Mouse (Mus musculus): ENCODE results near the gene Dop1b. TPM values are rescaled to one million over a fixed set of nuclear protein-coding genes. Genes with fewer than 3 reads are reported as not detected.
"Not testable (repeated sequence)": the region's sequence is repeated elsewhere in the genome, so short reads cannot be mapped to it uniquely, and the experiment has no call there.

Gene Dop1b
- 10 to 100 TPM; 27.6 to 34.0 TPM for total RNA-seq (2021)
- long read RNA-seq, experiment 1, partial matches to known transcripts, result 0 of 1 reads
- long read RNA-seq, experiment 1, other reads (novel, unspliced or antisense), result 1 of 1 reads
- long read RNA-seq, experiment 2, partial matches to known transcripts, result 4 of 9 reads
- long read RNA-seq, experiment 2, other reads (novel, unspliced or antisense), result 5 of 9 reads

- peak; percentile 99 to 100 for DNase-seq (ENCODE audit: low spot score in 2 of 2)
Observed at GRCm38 (mm10) chr16:93711411-93712188, at the start of gene Dop1b. Gene Dop1b, plus strand, starts transcription at chr16:93711904.

- no peak for DNase-seq (ENCODE audit: low spot score in 2 of 2)
Observed at GRCm38 (mm10) chr16:93667976-93668375, 43.7 kb upstream of the Dop1b start.

DNA sequence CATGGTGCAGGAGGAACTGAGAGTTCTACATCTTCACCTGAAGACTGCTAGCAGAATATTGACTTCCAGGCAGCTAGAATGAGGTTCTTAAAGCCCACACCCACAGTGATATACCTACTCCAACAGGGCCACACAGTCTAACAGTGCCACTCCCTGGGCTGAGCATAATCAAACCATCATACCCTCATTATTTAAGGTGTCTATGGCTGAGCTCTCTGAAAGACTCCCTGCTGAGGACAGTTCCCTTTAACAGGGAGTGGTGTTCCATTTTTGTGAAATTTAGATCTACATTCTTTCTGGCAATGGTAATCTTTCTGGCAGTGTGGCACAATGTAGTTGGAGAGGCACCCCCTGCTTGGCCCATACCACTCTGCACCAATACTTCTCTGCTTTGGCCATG lies 42.2 kb upstream of the Dop1b start:
- DNase-seq (ENCODE audit: low spot score in 2 of 2), result no peak

GRCm38 (mm10) chr16:93670466-93670865 lies 41.2 kb upstream of the Dop1b start:
- not testable (repeated sequence) for DNase-seq (ENCODE audit: low spot score in 2 of 2)

DNA sequence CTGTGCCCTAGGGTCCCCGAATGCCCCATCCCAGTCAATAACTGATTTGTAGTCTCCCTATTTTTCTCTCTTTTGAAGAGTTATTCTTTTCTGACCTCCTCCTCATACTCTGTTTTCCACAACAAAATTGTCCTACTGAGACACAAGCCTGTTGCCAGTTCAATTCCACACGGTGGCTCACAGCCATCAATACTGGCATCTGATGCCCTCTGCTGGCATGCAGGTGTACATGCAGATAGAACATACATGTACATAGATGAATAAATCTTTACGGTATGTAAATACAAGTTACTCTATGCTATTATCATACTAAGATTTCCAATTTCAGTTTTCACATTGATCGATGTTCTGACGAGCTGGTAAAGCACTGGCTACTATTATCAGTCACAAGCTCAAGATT lies 40.6 kb upstream of the Dop1b start:
- no peak for DNase-seq (ENCODE audit: low spot score in 2 of 2)

DNA sequence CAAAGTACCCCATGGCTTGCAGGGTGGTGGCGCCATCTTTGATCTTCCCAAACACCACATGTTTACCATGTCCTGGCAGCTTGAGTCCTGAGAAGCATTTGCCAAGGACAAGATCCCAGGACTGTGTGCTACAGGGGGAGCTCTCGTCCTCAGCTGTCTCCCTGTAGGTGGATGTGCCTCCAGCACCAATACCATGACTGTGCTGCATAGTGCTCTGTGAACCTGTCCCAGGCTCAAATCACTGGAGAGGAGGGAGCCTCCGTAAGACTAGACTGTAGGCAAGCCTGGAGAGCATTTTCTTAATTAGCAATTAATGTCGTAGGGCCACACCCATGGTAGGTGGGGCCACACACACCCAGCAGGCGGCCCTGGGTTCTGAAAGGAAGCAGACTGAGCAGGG lies 35.3 kb upstream of the Dop1b start:
- DNase-seq (ENCODE audit: low spot score in 2 of 2), result no peak

DNA sequence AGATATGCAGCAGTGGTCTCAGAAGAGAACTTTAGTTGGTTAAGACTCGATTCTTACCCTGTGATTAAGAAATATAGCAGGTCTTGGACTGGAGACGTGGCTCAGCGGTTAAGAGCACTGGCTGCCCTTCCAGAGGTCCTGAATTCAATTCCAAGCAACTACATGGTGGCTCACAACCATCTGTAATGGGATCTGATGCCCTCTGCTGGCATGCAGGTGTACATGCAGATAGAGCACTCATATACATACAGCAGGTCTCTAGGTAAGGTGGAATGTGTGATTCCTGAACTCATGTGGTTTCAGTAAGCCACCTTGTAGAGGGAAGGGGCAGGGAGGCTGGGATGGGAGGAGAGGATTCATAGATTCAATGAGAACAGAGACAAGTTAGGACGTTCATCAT lies 33.5 kb upstream of the Dop1b start:
- DNase-seq (ENCODE audit: low spot score in 2 of 2), result no peak

GRCm38 (mm10) chr16:93679165-93679564 lies 32.5 kb upstream of the Dop1b start:
- no peak for DNase-seq (ENCODE audit: low spot score in 2 of 2)

- DNase-seq (ENCODE audit: low spot score in 2 of 2), result no peak
Observed at GRCm38 (mm10) chr16:93682156-93682688, 29.5 kb upstream of the Dop1b start.

- peak; percentile 51 to 54 for DNase-seq (ENCODE audit: low spot score in 2 of 2)
Observed at GRCm38 (mm10) chr16:93682689-93683507, 28.8 kb upstream of the Dop1b start, which contains the start of gene Cbr3. Gene Cbr3, plus strand, starts transcription at chr16:93683215.

DNA sequence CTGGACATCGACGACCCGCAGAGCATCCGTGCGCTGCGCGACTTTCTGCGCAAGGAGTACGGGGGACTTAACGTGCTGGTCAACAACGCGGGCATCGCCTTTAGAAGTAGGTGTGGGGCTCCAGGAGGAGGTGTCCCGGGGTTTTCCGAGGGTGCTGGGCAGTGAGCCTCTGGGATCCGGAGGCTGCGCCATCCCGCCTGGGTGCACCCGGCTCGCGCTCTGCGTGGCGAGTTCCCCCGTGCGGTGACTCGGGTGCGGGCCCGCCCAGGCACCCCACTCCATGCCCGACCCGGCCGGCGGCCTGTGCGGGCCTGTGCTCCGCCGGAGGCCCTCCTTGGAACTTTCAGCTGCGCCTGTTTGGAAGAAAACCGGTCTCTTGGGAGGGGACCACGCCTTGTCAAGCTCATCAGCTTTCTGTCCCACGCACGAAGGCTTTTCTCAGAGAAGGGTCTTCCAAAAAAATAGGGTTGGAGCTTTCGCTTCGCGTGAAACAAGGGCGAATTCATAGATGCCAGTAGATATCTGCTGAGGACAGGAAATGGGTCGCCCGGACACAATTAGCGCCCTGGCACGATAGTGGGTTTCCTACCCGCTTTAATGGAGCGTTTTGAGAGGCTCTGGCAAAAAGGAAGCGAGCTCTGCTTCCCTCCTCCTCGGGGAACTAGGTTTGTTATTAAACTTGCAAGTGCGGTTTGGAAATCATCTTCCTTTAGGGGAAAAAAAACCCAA lies 28.0 kb upstream of the Dop1b start:
- DNase-seq (ENCODE audit: low spot score in 2 of 2), result peak in 1 of 2 experiments; percentile 8

GRCm38 (mm10) chr16:93684441-93684840 lies 27.3 kb upstream of the Dop1b start:
- no peak for DNase-seq (ENCODE audit: low spot score in 2 of 2)

DNA sequence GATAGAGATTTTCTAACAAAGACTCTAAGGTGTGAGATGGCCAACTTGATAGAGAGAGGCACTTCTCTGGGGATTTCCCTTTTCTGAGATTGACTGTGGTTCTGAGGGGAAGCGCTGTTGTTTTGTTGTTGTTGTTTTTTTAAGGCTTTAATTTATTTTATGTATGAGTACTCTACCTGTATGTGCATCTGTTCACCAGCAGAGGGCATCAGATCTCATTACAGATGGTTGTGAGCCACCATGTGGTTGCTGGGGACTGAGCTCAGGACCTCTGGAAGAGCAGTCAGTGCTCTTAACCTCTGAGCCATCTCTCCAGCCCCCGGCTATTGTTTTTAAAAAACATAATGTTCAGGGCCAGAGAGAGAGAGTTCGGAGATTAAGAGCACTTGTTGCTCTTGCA lies 25.9 kb upstream of the Dop1b start:
- not testable (repeated sequence) for DNase-seq (ENCODE audit: low spot score in 2 of 2)

GRCm38 (mm10) chr16:93686421-93686820 lies 25.3 kb upstream of the Dop1b start:
- no peak for DNase-seq (ENCODE audit: low spot score in 2 of 2)

- DNase-seq (ENCODE audit: low spot score in 2 of 2), result no peak
Observed at GRCm38 (mm10) chr16:93686945-93687344, 24.8 kb upstream of the Dop1b start.

DNA sequence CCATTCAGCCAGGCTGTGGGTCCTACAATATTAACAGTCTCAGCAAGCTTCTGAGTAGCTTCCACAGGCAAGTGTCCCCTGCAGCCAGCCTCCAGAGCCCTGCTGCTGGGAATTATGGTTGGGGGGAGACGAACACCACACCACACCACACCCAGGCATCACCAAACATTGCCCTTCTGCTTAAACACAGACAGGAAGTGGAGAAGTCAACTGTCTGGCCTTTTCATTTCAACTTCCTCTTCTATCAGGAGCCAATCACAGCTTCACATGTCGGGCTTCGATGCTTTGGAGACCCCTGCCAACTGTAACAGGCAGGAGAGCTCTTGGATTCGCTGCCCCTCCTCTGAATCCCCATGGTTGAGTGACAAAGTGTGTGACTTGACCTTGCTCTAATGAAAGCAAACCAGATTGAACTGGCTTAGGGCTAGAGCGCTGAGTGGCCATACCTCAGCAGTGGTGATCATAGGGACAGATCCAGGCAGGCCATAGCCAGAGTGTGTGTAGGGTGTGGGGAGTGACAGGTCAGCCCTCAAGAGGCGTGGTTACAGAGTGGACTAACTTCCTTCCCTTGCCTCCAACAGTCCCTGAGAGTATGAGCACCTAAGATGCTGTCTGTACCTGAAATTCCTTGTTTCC lies 20.4 kb upstream of the Dop1b start:
- no peak for DNase-seq (ENCODE audit: low spot score in 2 of 2)

- DNase-seq (ENCODE audit: low spot score in 2 of 2), result no peak
Observed at GRCm38 (mm10) chr16:93692744-93693143, 19.0 kb upstream of the Dop1b start.

GRCm38 (mm10) chr16:93707116-93707515 lies 4.6 kb upstream of the Dop1b start:
- DNase-seq (ENCODE audit: low spot score in 2 of 2), result no peak

DNA sequence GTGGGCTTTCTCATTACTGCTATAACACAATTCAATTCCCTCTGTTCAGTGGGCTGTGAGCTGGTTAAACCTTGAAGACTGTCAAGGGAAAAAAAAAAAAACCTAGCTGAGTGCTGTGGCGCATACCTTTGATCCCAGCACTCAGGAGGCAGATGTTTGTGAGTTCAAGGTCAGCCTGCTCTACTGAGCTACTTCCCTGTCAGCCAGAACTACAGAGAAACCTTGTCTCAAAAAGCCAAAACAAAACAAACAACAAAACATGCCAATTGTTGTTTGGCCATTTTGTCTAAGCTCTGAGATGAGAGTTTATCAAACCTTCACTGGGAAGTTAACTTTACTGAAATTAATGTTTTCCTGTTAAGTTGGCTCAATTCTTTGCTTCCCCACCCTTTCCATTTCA lies 2.5 kb upstream of the Dop1b start:
- DNase-seq (ENCODE audit: low spot score in 2 of 2), result no peak

DNA sequence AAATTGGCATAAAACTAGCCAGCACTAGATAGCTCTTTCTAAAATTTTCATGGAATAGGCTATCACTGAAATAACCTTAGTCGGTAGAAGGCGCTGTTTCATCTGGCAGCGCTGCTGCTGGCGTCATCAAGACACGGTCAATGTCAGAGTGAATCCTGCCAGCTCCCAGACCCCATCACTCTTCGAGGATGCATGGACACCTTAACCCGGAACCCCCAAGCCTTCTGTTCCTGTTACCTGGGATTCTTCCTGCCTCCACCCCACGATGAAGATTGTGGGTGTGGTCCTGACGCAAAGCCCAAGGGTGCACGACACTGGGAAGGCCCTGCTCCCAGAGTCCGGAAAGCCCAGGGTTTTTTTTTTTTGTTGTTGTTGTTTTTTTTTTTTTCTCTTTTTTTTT lies 780 bp upstream of the Dop1b start:
- peak; percentile 12 to 52 for DNase-seq (ENCODE audit: low spot score in 2 of 2)
